Mouse (Mus musculus) ES-E14 (cell line): ENCODE measurements around the gene Car14.
"Not testable (repeated sequence)": the region's sequence is repeated elsewhere in the genome, so short reads cannot be mapped to it uniquely, and the experiment has no call there.

Experiments used
- CHD2 ChIP-seq: IDR thresholded peaks from 2 replicates; pipeline ENCODE4 v1.6.1; 2014; ENCODE audit warnings: mild to moderate bottlenecking, low read depth, low read length, inconsistent platforms
- HCFC1 ChIP-seq: IDR thresholded peaks from 2 replicates; pipeline ENCODE4 v1.6.1; 2012; ENCODE audit warnings: low read length, inconsistent platforms, borderline replicate concordance; ENCODE audit not compliant: insufficient read depth
- MAFK ChIP-seq: IDR thresholded peaks from 2 replicates; pipeline ENCODE4 v1.6.1; 2014; ENCODE audit warnings: mild to moderate bottlenecking, low read depth, low read length, inconsistent platforms; ENCODE audit not compliant: insufficient read depth
- ZC3H11A ChIP-seq: IDR thresholded peaks from 2 replicates; pipeline ENCODE4 v1.6.1; 2012; ENCODE audit warnings: low read depth, mild to moderate bottlenecking, inconsistent platforms, low read length, borderline replicate concordance

DNA sequence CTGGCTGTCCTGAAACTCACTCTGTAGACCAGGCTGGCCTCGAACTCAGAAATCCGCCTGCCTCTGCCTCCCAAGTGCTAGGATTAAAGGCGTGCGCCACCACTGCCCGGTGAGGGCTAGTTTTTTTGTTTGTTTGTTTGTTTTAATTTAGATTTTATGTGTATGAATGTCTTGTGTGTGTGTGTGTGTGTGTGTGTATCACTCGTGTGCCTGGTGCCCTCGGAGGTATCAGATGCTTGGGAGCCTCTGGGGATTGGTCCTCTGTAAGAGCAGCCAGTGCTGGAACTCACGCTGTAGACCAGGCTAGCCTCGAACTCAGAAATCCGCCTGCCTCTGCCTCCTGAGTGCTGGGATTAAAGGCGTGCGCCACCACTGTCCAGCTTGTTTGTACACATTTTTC lies 47.1 kb upstream of the Car14 start:
- TF ChIP-seq ZC3H11A, HCFC1, CHD2, MAFK: not testable (repeated sequence)
